Mouse (Mus musculus) testis, postnatal 10 days (tissue): ENCODE data around the gene Dars2.
"Not testable (repeated sequence)": the region's sequence is repeated elsewhere in the genome, so short reads cannot be mapped to it uniquely, and the experiment has no call there.

Experiments
- DNase-seq: peaks from one replicate; pipeline ENCODE4 v3.0.0; 2021; ENCODE audit warnings: low spot score

Gene Dars2

DNA sequence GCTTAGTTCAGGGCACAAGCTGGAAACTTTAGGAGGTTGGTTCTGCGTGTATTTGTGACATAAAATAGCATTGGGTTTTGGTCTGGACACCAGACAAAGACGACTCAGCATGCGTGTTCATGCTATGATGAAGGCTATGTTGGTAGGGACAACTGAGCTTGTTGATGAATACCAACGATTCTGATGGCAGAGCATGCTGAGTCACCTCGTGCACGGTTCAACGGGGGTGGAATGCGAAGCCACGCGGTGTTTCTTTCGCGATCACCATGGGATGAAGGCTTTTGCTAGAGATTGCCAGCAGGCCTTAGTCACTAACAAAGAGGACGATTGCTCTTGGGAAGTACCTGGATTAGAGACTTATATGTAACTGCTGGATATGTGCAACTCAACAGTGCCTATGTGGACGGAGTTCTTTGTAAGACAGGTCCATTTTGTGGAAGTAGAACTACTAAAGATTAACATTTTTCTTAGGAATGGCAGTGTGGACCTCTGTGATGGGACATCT is 35.1 kb downstream of the Dars2 start:
- peak; percentile 54 for DNase-seq

- DNase-seq = peak; percentile 99
These were observed 35.8 kb downstream of the Dars2 start, which contains the start of gene Zbtb37 for GRCm38 (mm10) chr1:161034435-161035280. Zbtb37 (minus strand) TSS chr1:161034849.

DNA sequence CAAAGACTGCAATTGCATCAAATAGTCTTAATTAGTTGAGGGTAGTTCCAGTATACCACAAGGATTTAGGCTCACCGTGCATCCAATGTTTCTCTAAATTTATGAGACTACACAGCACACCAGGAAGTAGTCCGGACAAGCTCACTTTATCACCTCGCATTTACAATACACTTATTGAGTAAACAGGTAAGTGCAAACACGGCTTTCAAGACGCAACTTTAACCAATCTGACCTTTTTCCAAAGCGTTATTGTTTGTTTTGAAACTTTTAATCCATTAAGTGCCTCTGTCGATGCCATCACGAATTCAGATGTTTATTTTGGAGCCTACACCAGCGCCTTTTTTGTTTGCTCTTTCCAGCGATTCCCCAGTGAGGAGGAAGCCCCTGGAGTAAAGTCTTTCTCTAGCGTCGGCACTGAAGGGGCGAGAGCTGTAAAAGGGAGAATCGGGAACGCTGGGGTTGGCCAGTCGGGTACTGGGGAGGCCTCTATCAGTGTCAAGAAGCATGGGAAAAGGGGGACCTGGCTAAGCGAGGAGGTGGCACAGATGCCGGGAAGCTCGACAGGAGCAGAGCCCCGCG is 36.5 kb downstream of the Dars2 start:
- DNase-seq = no peak

- no peak for DNase-seq
These were observed 38.1 kb downstream of the Dars2 start for GRCm38 (mm10) chr1:161032345-161032744.

DNA sequence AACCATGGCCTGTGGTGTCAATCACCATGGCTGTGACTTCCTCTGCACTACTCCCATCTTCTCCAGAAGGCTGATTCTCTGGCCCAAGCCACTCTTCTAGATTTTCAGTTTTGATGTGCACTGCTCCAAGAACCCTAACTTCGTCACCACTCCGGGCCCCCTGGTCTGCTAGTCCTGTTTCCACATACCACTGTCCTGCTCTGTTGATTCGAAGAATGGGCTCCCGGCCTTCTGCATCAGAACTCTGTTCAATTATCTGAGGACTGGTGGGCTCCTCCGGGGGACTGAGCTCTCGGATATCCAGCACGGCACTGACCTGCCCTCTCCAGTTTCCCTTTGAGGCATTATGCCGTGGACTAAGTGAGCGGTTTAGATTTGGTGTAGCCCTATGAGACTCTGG is 38.6 kb downstream of the Dars2 start:
- DNase-seq = no peak

DNA sequence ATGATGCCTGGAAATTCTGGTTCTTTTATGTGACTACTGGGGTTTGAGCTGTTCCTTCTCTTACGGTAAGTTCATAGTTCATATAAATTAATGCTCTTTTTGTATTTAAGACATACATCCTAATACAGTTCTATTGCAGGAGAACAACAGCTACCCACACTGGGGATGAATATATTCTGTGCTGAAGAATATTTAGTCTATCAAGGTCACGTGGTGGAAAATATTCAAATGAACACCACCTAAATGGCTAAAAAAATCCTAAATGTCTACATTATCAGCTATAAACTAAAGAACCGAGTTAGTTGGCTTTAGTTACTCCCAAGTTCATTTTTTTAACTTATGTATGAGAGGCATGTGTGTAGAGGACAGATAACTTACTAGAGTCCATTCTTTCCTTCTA is 40.4 kb downstream of the Dars2 start:
- no peak for DNase-seq

- DNase-seq = not testable (repeated sequence)
These were observed 42.0 kb downstream of the Dars2 start for GRCm38 (mm10) chr1:161028427-161028826.

DNA sequence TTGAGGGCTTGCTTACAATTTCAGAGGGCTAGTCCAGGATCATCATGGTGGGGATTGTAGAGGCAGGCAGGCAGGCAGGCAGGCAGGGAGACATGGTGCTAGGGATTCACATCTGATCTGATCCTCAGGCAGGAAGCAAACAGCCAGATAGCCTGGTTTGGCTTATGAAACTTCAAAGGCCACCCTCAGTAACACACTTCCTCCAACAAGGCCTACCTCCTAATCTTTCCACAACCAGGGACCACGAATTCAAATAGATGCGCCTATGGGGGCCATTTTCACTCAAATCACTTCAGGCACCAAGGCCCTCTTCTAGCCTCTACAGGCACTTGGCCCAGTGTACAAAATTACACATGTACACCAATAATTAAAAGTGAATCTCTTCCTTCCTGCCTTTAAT is 43.3 kb downstream of the Dars2 start:
- no peak for DNase-seq

GRCm38 (mm10) chr1:161025410-161026210 is 44.8 kb downstream of the Dars2 start:
- DNase-seq = no peak

- DNase-seq = no peak
These were observed 50.4 kb downstream of the Dars2 start for GRCm38 (mm10) chr1:161020051-161020450.

DNA sequence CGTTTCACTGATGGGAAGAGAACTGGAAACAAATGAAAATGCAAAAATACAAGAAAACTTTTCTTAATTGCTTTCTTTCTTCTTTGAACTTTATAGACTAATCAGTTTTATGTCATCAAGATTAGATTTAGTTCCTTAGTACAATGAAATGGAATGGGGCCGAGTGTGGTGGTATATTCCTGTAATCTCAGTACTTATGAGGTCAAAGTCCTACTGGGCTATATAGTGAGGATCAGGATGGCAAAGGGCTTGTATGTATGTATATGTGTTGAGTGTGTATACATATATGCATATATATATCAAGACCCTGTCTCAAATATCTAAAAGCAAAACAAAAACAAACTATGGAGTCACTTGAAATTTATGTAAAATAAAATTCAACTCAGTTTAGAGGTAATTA is 54.1 kb downstream of the Dars2 start:
- DNase-seq = no peak

DNA sequence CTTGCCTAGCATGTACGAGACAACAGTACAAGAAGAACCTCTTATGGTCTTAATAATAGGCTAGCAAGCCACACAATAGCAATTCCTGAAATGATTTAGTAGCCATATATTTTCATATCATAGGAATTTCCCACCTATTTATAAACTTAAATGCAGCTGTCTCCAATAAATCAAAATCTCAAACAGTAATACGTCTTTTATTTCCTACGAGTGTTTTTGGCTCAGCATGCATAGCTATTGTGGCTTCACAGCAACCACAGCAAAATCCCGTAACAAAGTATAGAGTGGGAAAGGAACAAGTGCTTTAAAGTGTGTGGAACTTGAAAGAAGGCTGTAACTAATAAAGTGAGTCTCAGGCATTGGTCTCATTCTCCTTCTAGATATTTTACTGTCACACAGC is 60.0 kb downstream of the Dars2 start:
- DNase-seq = no peak

- no peak for DNase-seq
These were observed 62.4 kb downstream of the Dars2 start for GRCm38 (mm10) chr1:161008038-161008437.

GRCm38 (mm10) chr1:161006471-161006870 is 64.0 kb downstream of the Dars2 start:
- DNase-seq = no peak

DNA sequence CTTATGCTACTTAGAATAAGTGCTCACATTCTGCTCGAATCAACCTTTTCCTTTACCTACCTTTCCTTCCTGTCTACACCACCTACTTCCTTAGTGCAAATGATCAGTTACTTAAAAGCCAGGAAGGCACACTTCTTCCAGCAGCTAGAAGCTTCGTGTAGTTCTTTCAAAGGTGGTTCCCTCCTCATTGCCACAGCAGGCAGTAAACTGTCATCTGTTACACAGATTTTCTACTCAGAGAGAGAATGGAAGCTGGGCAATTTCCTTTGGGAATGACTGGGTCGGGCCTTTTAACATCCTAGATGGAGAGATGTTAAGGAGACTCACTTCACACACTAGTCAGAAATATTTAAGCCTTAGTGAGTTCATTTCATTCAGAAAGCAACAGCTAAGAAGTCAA is 64.9 kb downstream of the Dars2 start:
- no peak for DNase-seq

- DNase-seq = no peak
These were observed 65.5 kb downstream of the Dars2 start for GRCm38 (mm10) chr1:161004942-161005341.

DNA sequence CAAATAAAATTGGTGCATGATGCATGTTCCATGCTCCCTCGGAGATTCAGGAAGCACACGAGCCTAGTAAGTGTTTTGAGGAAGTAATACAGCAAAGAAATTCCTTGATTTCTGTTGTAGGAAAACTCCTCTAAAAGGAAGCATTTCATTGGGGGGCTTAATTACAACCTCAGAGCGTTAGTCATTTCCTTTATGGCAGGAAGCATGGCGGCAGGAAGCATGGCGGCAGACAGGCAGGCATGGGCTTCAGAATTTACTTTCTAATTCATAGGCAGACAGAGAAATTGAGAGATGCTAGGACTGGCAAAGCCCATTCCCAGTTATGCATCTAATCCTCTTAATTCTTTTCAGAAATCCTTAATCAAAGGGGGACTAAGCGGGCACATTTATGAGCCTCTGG is 76.6 kb downstream of the Dars2 start:
- DNase-seq = no peak
